Mouse (Mus musculus) spleen, adult 2 months (tissue): ENCODE measurements around the gene Bbof1. TPM values are rescaled to one million over a fixed set of nuclear protein-coding genes. Genes with fewer than 3 reads are reported as not detected.

Experiments
- DNase-seq, 2 experiments: peaks; one replicate each; pipeline versions ENCODE4 v3.0.0 to v3.0.0-alpha.2; 2012 to 2021; ENCODE audit warnings: low spot score in 2 of 2, low read depth in 1 of 2
- H3K27ac ChIP-seq: fragments of 200-500 bp; 2 replicates; pipeline ENCODE4 v1.5.1; 2012; ENCODE audit warnings: low read length, inconsistent platforms; ENCODE audit not compliant: insufficient read depth
- H3K27me3 ChIP-seq: fragments of 200-500 bp; 2 replicates; pipeline ENCODE4 v1.6.1; 2012; ENCODE audit warnings: mild to moderate bottlenecking, moderate library complexity, low read length, inconsistent platforms; ENCODE audit not compliant: control insufficient read depth, insufficient read depth
- H3K36me3 ChIP-seq: fragments of 200-500 bp; 2 replicates; pipeline ENCODE4 v1.6.1; 2012; ENCODE audit warnings: mild to moderate bottlenecking, low read length, inconsistent platforms; ENCODE audit not compliant: control insufficient read depth, insufficient read depth
- H3K4me1 ChIP-seq: fragments of 200-500 bp; 2 replicates; pipeline ENCODE4 v1.6.1; 2011; ENCODE audit warnings: inconsistent platforms; ENCODE audit not compliant: control insufficient read depth, insufficient read depth, insufficient read length
- H3K4me3 ChIP-seq: fragments of 200-500 bp; 2 replicates; pipeline ENCODE4 v1.5.1; 2011; ENCODE audit warnings: mild to moderate bottlenecking, inconsistent platforms; ENCODE audit not compliant: insufficient read depth, insufficient read length; ENCODE audit errors: extremely low read depth
- CTCF ChIP-seq: fragments of 200-500 bp; IDR thresholded peaks from 2 replicates; pipeline ENCODE4 v1.5.1; 2011; ENCODE audit warnings: mild to moderate bottlenecking, inconsistent platforms; ENCODE audit not compliant: insufficient read depth, insufficient read length, insufficient replicate concordance; ENCODE audit errors: extremely low read depth
- POLR2A ChIP-seq: fragments of 200-500 bp; IDR thresholded peaks from 2 replicates; pipeline ENCODE4 v1.6.1; 2011; ENCODE audit warnings: low read depth, low read length, inconsistent platforms
- WGBS: fragments of 180-500 bp; shearing (Covaris S2); methylation state at CpG from one replicate; pipeline ENCODE4 v1.1.7; 2018; 5-methylcytosine and 5-hydroxymethylcytosine counted together
- polyA plus RNA-seq: library from polyadenylated mRNA; depleted of rRNA; stranded (reverse); fragments of >200 nt; gene quantifications from 2 replicates; pipeline ENCODE4 v1.2.3, GENCODE M21; 2012

The Bbof1 gene
- polyA plus RNA-seq, 1 experiment, result 0.05 TPM

GRCm38 (mm10) chr12:84390336-84390735 is 18.5 kb upstream of the Bbof1 start:
- H3K36me3 ChIP-seq, result peaks cover 12% of the 10 kb centered on the region

DNA sequence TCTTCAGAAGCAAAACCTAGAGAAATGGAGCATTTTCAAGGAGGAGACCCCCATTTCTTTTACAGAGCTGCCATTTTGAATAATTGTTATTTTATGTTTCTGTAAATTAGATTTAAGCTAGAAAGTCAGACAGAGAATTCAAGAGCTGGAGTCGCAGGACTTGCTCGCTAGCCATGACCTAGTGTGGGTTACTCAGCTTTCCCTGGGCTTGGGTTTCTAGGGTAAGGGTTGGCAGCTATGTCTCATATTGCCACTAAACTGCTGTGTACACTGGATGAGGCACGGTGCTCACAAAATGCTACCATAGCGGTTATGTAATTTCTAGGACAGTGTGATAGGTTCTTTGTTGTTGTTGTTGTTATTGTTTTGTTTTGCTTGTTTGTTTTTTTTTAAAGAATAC is 16.2 kb upstream of the Bbof1 start:
- Histone ChIP-seq H3K4me1 (peaks cover 3% of the 10 kb centered on the region), H3K4me3 (no peak overlapping the region), H3K27me3 (no peaks in the 10 kb centered on the region), H3K27ac (no peak overlapping the region), H3K36me3 (peaks cover 14% of the 10 kb centered on the region)
- DNase-seq, result no peak
- no peak for TF ChIP-seq CTCF
- TF ChIP-seq POLR2A, result no peak
- 96% methylated on average over 4 of the region's 4 CpGs for WGBS

More at GRCm38 (mm10) chr12:84390336-84390735, 18.5 kb upstream of the Bbof1 start:
- Histone ChIP-seq H3K4me3 (no peak overlapping the region), H3K4me1 (peaks cover 3% of the 10 kb centered on the region), H3K27ac (no peak overlapping the region), H3K27me3 (no peaks in the 10 kb centered on the region)
- TF ChIP-seq POLR2A (no peak), CTCF (no peak)
- no peak for DNase-seq
- 96% methylated on average over 6 of the region's 6 CpGs for WGBS

- WGBS, result 92% methylated on average over 5 of the region's 5 CpGs
- DNase-seq, result no peak
- peaks cover 14% of the 10 kb centered on the region for H3K36me3 ChIP-seq
- no peak overlapping the region for H3K27ac ChIP-seq
- no peak for TF ChIP-seq CTCF
- TF ChIP-seq POLR2A, result no peak
- H3K27me3 ChIP-seq, result no peaks in the 10 kb centered on the region
- H3K4me1 ChIP-seq, result no peaks in the 10 kb centered on the region
- no peak overlapping the region for H3K4me3 ChIP-seq
Measured at GRCm38 (mm10) chr12:84393847-84394246, 15.0 kb upstream of the Bbof1 start.

- Histone ChIP-seq H3K27me3 (no peaks in the 10 kb centered on the region), H3K36me3 (peaks cover 11% of the 10 kb centered on the region), H3K4me3 (no peak overlapping the region), H3K27ac (no peak overlapping the region), H3K4me1 (no peaks in the 10 kb centered on the region)
- no peak for TF ChIP-seq POLR2A
- TF ChIP-seq CTCF, result no peak
- DNase-seq, result no peak
- 83% methylated on average over 14 of the region's 14 CpGs for WGBS
Measured at GRCm38 (mm10) chr12:84396947-84397679, 11.8 kb upstream of the Bbof1 start.

DNA sequence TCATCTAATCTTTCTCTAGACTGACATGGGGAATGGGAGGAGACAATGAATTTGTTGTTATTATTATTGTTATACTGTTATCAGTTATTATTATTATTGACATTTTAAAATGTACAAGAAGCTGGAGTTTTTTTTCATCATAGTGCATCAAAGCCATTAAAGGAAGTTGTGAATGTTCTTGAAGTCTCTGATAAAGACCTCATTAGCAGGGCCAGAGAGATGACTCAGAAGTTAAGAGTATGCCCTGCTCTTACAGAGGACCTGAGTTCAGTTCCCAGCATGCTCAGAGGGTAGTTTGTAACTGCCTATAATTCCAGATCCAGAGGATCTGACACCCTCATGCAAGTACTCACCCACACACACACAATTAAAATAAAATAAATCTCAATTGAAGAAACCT is 11.2 kb upstream of the Bbof1 start:
- TF ChIP-seq POLR2A (no peak), CTCF (no peak)
- Histone ChIP-seq H3K4me3 (no peak overlapping the region), H3K36me3 (peaks cover 9% of the 10 kb centered on the region), H3K27ac (no peak overlapping the region), H3K4me1 (no peaks in the 10 kb centered on the region), H3K27me3 (no peaks in the 10 kb centered on the region)
- DNase-seq, result no peak

GRCm38 (mm10) chr12:84398629-84399028 is 10.2 kb upstream of the Bbof1 start:
- H3K27ac ChIP-seq, result no peak overlapping the region
- 86% methylated on average over 5 of the region's 5 CpGs for WGBS

DNA sequence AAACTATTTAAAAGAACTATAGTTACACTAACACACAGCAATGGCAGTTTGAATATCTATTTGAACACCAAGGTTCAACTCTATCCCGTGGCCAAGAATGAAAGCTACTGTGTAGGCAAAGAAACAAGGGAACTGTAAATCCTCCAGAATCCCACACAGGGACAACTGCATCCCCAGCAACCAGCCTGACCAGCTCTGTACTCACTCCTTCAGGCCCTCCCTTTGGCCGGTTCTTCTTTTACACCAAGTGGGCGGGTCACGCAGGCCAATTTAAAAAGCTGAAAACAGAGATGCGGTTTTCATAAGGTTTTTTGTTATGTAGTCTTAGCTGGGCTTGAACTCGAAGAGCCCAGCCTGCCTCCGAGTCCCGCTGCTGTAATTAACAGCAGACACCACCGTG is 9.7 kb upstream of the Bbof1 start:
- Histone ChIP-seq H3K36me3 (peaks cover 8% of the 10 kb centered on the region), H3K4me3 (no peak overlapping the region), H3K4me1 (no peaks in the 10 kb centered on the region), H3K27me3 (no peaks in the 10 kb centered on the region), H3K27ac (no peak overlapping the region)
- no peak for DNase-seq
- no peak for TF ChIP-seq POLR2A
- TF ChIP-seq CTCF, result no peak
- WGBS, result 97% methylated on average over 9 of the region's 9 CpGs

More at GRCm38 (mm10) chr12:84398629-84399028, 10.2 kb upstream of the Bbof1 start:
- Histone ChIP-seq H3K4me1 (no peaks in the 10 kb centered on the region), H3K4me3 (no peak overlapping the region), H3K27me3 (no peaks in the 10 kb centered on the region), H3K36me3 (peaks cover 9% of the 10 kb centered on the region)
- no peak for DNase-seq
- TF ChIP-seq POLR2A (no peak), CTCF (no peak)
